Mouse (Mus musculus): ENCODE results near the gene Ptprcap. TPM values are rescaled to one million over a fixed set of nuclear protein-coding genes. Genes with fewer than 3 reads are reported as not detected.
A peak's percentile ranks its signal among the peaks of the same experiment; 100 is the strongest.

Ptprcap gene
- total RNA-seq, 2 experiments from 2014 or later = 1.2 to 1.7 TPM

DNA sequence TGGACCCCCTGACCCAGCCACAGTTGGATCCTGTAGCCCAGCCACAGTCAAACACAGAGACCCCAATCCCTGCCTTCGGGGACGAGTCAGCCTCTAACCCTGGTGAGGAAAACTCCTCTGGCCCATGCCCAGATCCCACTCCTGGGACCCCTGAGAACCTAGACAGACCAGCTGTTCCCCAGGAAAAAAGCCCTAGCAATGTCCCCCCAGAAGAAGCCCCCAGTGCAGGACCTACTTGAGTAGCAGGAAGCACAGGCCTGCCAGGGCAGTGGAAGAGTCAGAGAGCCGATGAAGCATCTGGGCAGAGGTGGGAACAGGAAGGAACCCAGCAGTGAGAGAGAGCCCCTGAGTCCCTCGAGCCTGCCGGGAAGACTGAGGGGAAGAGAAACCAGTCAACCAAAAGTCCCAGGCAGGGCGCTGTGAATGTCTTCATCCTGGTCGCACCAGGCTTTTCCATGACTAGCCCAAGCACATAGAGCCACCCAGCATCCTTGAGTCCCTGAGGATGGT is 9.6 kb upstream of the Ptprcap start, which contains the start of gene Cabp4:
TSS of gene Cabp4 (minus strand) at position 275 of the 510 bp plus-strand sequence.
- H3K4me3 ChIP-seq = no peak within 1 kb of the TSS
- DNase-seq (ENCODE audit: extremely low spot score in 1 of 2, low spot score in 2 of 2) = no peak
- no peak within 1 kb of the TSS for H3K27ac ChIP-seq
- intact Hi-C loops (cut with DNase I) = no loop called here
- TF ChIP-seq CTCF (IDR thresholded peaks at IDR 0.05) = no peak

DNA sequence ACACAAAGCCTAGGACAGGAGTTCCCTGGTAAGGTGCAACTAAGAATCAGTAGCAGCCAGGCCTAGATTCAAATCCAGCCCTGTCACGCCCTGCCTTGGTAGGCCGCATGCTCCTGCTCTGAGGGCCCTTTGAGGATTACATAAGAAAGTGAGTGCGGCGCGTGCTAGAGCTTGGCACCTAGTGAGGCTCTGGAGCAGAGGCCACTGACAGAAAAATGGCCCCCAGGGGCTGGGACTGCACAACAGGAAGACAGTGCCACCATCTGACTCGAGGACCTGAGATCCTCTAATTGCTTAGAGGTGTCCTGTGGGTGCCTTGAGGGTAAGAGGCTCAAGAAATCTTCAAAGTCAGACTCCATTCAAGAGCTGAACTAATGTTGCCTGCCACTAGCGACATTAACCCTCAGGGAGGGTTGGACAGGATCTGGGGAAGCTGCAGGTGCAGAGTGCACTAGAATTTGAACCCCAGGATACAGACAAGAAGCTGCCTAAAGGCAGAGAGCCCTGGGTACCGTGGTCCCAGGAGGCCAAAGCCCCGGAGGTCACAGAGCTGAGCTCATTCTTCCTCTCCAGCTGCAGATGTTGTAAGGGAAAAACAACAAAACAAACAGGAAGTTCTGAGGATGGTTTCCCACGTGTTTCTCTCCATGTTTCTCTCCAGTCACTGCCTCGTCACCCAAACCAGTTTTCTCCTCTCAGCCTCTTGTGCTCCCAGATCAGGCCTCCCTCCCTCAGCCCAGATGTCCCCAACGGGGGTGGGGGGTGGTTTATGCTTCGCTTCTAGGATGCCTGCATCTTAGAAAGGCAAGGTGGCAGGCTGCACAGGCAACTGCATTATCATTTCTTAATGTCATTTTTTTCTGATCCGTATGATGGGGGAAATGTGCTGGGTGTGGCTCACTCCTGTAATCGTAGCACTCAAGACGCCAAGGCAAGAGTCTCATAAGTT is 8.6 kb upstream of the Ptprcap start:
- no peak overlapping the region for H3K27ac ChIP-seq
- no peak for TF ChIP-seq CTCF (IDR thresholded peaks at IDR 0.05)
- no peak for DNase-seq (ENCODE audit: extremely low spot score in 1 of 2, low spot score in 2 of 2)
- no peak overlapping the region for H3K4me3 ChIP-seq
- intact Hi-C loops (cut with DNase I) = no loop called here

DNA sequence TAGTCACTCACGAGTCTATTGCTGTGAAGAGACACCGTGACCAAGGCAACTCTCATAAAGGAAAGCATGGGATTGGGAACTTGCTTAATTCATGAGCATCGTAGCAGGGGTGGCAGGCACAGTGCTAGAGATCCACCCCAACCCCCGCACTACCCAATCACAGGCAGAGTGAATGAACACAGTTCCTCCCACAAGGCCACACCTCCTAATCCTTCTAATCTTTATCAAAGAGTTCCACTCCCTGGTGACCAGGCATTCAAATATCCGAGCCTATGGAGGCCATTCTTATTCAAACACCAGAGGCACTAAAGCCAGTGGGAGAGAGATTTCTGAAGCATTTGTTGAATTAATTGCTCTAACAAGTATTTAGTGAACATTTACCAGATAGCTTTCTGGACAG is 7.5 kb upstream of the Ptprcap start:
- DNase-seq (ENCODE audit: extremely low spot score in 1 of 2, low spot score in 2 of 2) = no peak
- intact Hi-C loops (cut with DNase I) = no loop called here
- H3K4me3 ChIP-seq = no peak overlapping the region
- no peak overlapping the region for H3K27ac ChIP-seq
- TF ChIP-seq CTCF (IDR thresholded peaks at IDR 0.05) = no peak

DNA sequence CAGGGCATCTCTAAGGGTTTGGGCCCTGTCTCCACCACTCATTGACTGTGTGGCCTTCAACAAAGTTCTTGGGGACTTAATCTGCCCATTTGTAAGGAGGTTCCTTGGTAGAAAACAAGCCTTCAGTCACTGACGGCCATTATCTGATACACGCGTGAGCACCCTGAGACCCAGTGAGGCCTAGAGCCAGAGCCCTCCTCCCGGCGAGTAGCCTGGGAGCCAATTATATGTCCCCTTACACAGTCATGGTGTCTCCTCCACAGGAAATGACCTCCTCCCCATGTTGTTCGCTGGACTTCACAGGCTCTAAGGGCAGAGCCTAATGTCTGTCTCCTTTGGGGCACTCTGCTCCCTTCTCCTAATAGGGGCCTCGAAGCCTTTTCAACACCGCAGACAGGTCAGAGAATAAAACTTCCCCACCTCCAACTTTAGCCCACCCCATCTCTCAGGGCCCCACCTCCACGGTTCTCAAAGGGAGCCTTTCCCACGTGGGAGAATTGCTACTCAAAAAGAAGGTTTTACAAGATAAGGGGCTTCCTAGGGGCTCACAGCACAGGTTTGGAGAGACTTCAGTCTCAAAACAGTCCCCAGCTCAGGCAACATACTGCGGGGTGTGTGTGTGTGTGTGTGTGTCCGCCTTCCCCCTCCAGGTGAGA is 6.9 kb upstream of the Ptprcap start:
- TF ChIP-seq CTCF (IDR thresholded peaks at IDR 0.05) = no peak
- Histone ChIP-seq H3K27ac (no peak overlapping the region), H3K4me3 (no peak overlapping the region)
- intact Hi-C loops (cut with DNase I) = no loop called here
- DNase-seq (ENCODE audit: extremely low spot score in 1 of 2, low spot score in 2 of 2) = no peak

DNA sequence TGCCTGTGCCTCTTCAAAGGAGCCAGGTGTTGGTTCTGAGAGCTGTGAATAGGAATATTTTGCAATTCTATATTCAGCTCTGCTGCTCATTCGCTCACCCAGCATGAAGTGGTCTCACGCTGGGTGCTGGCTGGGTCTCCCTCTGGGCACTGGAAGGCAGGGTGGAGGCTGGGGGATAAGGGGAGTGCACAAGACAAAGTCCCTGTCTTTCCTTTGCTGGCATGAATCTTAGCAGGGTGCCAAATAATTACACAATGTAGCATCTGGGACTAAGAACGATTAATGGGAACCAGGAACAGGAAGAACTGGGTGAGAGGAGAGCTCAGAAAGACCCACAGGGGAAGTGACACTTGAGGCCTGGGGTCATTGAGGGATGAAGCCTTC is 6.4 kb upstream of the Ptprcap start:
- no peak overlapping the region for H3K27ac ChIP-seq
- no peak overlapping the region for H3K4me3 ChIP-seq
- DNase-seq (ENCODE audit: extremely low spot score in 1 of 2, low spot score in 2 of 2) = no peak
- intact Hi-C loops (cut with DNase I) = no loop called here
- TF ChIP-seq CTCF (IDR thresholded peaks at IDR 0.05) = no peak

DNA sequence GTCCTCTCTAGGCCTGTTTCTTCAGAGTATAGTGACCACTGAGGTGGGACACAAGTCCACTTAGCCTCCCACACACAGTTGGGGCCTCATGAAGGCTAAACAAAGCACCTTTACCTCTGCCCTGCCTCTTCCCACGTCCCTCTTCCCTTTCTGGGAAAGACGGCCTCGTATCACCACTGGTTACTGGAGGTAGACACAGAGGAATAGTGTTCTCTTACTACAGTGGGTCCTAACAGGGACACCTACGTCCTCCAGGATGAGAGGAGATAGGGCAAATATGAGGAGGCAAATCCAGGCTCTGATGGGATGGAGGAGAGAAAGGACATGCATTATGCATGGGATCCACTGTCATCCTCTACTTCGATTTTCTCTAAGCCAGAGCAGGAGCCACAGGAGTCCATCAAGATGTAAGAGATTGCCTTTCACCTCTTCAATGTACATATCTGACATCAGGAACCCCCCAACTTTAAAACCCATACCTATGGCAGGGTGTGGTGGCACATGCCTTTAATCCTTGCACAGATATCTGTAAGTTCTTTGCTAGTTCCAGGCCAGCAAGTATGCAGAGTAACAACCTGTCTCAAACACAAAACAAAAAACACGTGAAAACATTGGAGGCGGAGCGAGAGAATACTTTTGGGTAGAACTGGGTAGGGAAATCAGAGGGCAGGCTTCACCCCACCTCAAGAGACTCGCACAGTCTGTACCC is 5.5 kb upstream of the Ptprcap start:
- TF ChIP-seq CTCF (IDR thresholded peaks at IDR 0.05) = no peak
- DNase-seq (ENCODE audit: extremely low spot score in 1 of 2, low spot score in 2 of 2) = no peak
- intact Hi-C loops (cut with DNase I) = no loop called here
- H3K27ac ChIP-seq = peak overlapping the region; percentile 89
- peak overlapping the region; percentile 60 for H3K4me3 ChIP-seq

DNA sequence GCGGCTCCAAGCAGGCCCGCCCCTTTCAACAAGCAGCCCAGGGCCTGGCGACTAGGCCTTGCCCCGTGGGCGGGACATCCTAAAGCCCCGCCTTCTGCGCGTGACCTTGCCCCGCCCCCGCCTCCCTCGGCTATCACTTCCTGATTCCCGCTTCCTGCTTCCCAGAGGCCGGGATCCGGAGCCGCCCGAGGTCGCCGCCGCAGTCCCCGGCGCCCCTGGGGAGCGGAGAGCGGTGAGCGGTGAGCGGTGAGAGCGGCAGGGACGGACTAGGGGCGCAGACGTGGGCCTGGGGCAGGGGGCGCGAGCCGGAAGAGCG is 5.0 kb upstream of the Ptprcap start, which contains the start of gene Coro1b:
TSS of gene Coro1b (plus strand) at position 129 of the 316 bp plus-strand sequence.
- no peak for TF ChIP-seq CTCF (IDR thresholded peaks at IDR 0.05)
- peak; percentile 94 to 95 for DNase-seq (ENCODE audit: extremely low spot score in 1 of 2, low spot score in 2 of 2)
- peak within 1 kb of the TSS; percentile 89 for H3K27ac ChIP-seq
- peak within 1 kb of the TSS; percentile 60 for H3K4me3 ChIP-seq
- intact Hi-C loops (cut with DNase I) = no loop called here

DNA sequence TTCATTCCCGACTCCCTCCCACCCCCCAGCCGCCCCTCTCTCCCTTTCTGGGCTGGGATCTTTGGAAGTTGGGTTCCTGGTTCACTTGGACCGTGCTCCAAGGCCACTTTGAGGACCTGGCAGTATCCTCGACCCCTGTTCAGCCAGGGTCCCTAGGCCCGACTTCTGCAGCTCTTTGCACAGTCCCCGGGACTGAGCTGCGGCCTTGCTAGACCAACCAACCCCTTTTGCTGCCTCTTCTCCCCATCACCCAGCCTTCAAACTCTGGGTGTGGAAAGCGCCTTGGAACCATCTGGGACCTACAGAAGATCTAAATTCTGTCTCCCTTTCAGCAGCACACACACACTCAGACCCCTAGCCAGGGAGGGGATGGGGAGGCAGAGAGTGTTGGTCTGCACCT is 4.6 kb upstream of the Ptprcap start:
- no peak for TF ChIP-seq CTCF (IDR thresholded peaks at IDR 0.05)
- Histone ChIP-seq H3K27ac (peak overlapping the region; percentile 89), H3K4me3 (peak overlapping the region; percentile 60)
- intact Hi-C loops (cut with DNase I) = no loop called here
- no peak for DNase-seq (ENCODE audit: extremely low spot score in 1 of 2, low spot score in 2 of 2)

DNA sequence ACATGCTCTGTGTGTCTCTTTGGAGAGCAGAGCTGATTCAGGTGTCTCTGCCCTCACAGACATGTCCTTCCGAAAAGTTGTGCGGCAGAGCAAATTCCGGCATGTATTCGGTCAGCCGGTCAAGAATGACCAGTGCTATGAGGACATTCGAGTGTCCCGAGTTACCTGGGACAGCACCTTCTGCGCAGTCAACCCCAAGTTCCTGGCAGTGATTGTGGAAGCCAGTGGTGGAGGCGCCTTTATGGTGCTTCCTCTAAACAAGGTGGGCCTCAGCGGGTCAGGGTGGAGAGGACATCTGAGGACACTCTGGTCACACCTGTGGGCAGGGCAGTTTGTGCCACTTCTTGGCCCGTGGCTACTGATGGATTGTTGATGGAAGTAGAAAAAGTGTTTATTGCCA is 4.1 kb upstream of the Ptprcap start:
- intact Hi-C loops (cut with DNase I) = no loop called here
- no peak for DNase-seq (ENCODE audit: extremely low spot score in 1 of 2, low spot score in 2 of 2)
- Histone ChIP-seq H3K27ac (peak overlapping the region; percentile 89; the same call in 1 of the 2 replicates), H3K4me3 (peak overlapping the region; percentile 60)
- TF ChIP-seq CTCF (IDR thresholded peaks at IDR 0.05) = no peak

DNA sequence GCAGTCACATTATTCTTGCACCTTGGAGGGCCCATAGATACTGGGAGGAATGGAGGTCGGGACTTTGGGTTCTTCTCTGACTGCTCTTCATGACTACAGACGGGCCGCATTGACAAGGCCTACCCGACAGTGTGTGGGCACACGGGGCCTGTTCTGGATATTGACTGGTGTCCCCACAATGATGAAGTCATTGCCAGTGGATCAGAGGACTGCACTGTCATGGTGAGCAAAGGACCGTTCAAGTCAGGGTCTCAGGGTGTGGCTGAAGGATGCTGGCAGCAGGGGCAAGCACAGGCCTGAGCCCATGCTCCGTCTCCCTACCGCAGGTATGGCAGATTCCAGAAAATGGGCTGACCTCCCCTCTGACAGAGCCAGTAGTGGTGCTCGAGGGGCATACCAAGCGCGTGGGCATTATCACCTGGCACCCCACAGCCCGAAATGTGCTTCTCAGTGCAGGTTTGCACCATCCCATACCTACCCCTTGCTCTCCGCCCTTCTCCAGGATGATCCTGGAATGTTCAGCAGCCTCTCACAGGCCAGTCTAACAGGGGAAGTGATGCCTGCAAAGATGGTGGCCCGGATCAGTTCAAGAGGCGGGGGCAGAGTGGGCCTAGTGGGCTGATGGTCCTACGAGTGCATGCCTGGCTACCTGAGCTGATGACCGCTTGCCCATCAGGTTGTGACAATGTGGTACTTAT is 3.5 kb upstream of the Ptprcap start:
- no peak for DNase-seq (ENCODE audit: extremely low spot score in 1 of 2, low spot score in 2 of 2)
- peak overlapping the region; percentile 60; the same call in 1 of the 2 replicates for H3K4me3 ChIP-seq
- TF ChIP-seq CTCF (IDR thresholded peaks at IDR 0.05) = no peak
- no peak overlapping the region for H3K27ac ChIP-seq
- intact Hi-C loops (cut with DNase I) = no loop called here

All from left cerebral cortex, adult 2 months (tissue).